Mouse (Mus musculus): Measurements from ENCODE around the gene Tcf23.

Tcf23 gene

GRCm38 (mm10) chr5:30949654-30950326 lies 18.7 kb upstream of the Tcf23 start:
- DNase-seq (ENCODE audit: low spot score): peak; percentile 90

- no peak for DNase-seq (ENCODE audit: low spot score)
Measured at GRCm38 (mm10) chr5:30950451-30950850, 18.0 kb upstream of the Tcf23 start.

GRCm38 (mm10) chr5:30950922-30951321 lies 17.5 kb upstream of the Tcf23 start:
- DNase-seq (ENCODE audit: low spot score): no peak

- DNase-seq (ENCODE audit: low spot score): no peak
Measured at GRCm38 (mm10) chr5:30951706-30952105, 16.8 kb upstream of the Tcf23 start.

- DNase-seq (ENCODE audit: low spot score): no peak
Measured at GRCm38 (mm10) chr5:30952551-30952950, 15.9 kb upstream of the Tcf23 start.

GRCm38 (mm10) chr5:30954065-30954464 lies 14.4 kb upstream of the Tcf23 start:
- DNase-seq (ENCODE audit: low spot score): no peak

- no peak for DNase-seq (ENCODE audit: low spot score)
Measured at GRCm38 (mm10) chr5:30954556-30954955, 13.9 kb upstream of the Tcf23 start.

- no peak for DNase-seq (ENCODE audit: low spot score)
Measured at GRCm38 (mm10) chr5:30955751-30956150, 12.7 kb upstream of the Tcf23 start.

GRCm38 (mm10) chr5:30957891-30958290 lies 10.6 kb upstream of the Tcf23 start:
- DNase-seq (ENCODE audit: low spot score): no peak

- no peak for DNase-seq (ENCODE audit: low spot score)
Measured at GRCm38 (mm10) chr5:30959198-30959854, 9.1 kb upstream of the Tcf23 start.

GRCm38 (mm10) chr5:30959966-30960501 lies 8.4 kb upstream of the Tcf23 start, which contains the start of gene Preb:
Preb (minus strand) TSS chr5:30960361.
- peak; percentile 97 for DNase-seq (ENCODE audit: low spot score)

GRCm38 (mm10) chr5:30960814-30961213 lies 7.6 kb upstream of the Tcf23 start:
- DNase-seq (ENCODE audit: low spot score): no peak

GRCm38 (mm10) chr5:30961545-30962505 lies 6.6 kb upstream of the Tcf23 start:
- DNase-seq (ENCODE audit: low spot score): no peak

GRCm38 (mm10) chr5:30963916-30964315 lies 4.5 kb upstream of the Tcf23 start:
- no peak for DNase-seq (ENCODE audit: low spot score)

GRCm38 (mm10) chr5:30966189-30966588 lies 2.3 kb upstream of the Tcf23 start:
- DNase-seq (ENCODE audit: low spot score): no peak

GRCm38 (mm10) chr5:30969440-30969839 lies 978 bp downstream of the Tcf23 start:
- no peak for DNase-seq (ENCODE audit: low spot score)

- DNase-seq (ENCODE audit: low spot score): peak; percentile 78
Measured at GRCm38 (mm10) chr5:30974870-30975656, 6.6 kb downstream of the Tcf23 start.

GRCm38 (mm10) chr5:30982357-30982756 lies 13.9 kb downstream of the Tcf23 start:
- no peak for DNase-seq (ENCODE audit: low spot score)

GRCm38 (mm10) chr5:30992980-30993676 lies 24.7 kb downstream of the Tcf23 start:
- no peak for DNase-seq (ENCODE audit: low spot score)

- DNase-seq (ENCODE audit: low spot score): no peak
Measured at GRCm38 (mm10) chr5:30994074-30994473, 25.6 kb downstream of the Tcf23 start.

All from testis, postnatal 14 days (tissue).